Comparison of ENCODE assay signal across 26 mouse cellular contexts in genomic region chr9:84090316-84091063, GRCm38 (mm10).
DNase-seq lines count a peak whose midpoint lies in the region; ATAC-seq and TF ChIP-seq lines count a peak whose summit lies in the region.
"Had no signal": no experiment of that assay in that cellular context is flagged by ENCODE, and none has a peak within 500 bp of the region (broad histone marks: within the 10 kb centered on the region; RNA-seq: fewer than 3 reads in every experiment).

No protein-coding gene starts in this region.

- H3K9ac ChIP-seq in liver, embryonic 12.5 days: no peak overlapping the region
- H3K9ac ChIP-seq in liver, postnatal 0 days (replicated peaks): no peak overlapping the region
- H3K9ac ChIP-seq: embryonic facial prominence, embryonic 12.5 days; heart, embryonic 13.5 days; hindbrain, embryonic 14.5 days; limb, embryonic 15.5 days; lung, embryonic 15.5 days; midbrain, embryonic 12.5 days; neural tube, embryonic 13.5 days had no signal

- H3K4me1 ChIP-seq in G1E (ENCODE audit: insufficient read depth, low read depth, low read length): peaks cover 20% of the 10 kb centered on the region
- H3K4me1 ChIP-seq in liver, embryonic 12.5 days: peaks cover 14% of the 10 kb centered on the region
- H3K4me1 ChIP-seq in liver, postnatal 0 days (ENCODE audit: insufficient read depth): 0 out of 2 replicates have a peak, but pooled peaks cover 3% of the 10 kb centered on the region
- H3K4me1 ChIP-seq: embryonic facial prominence, embryonic 12.5 days; limb, embryonic 10.5 days; limb, embryonic 15.5 days; lung, embryonic 15.5 days; midbrain, embryonic 12.5 days; neural tube, embryonic 13.5 days had no signal

- TF ChIP-seq CTCF in G1E (IDR thresholded peaks at IDR 0.05; ENCODE audit: low read depth, low read length): no peak
- TF ChIP-seq CTCF in liver, postnatal 0 days (IDR thresholded peaks at IDR 0.05; ENCODE audit: low read depth): no peak

- peak overlapping the region; percentile 42 for H3K4me2 ChIP-seq in liver, embryonic 12.5 days
- H3K4me2 ChIP-seq in liver, postnatal 0 days (ENCODE audit: low read depth, low read length): peak overlapping the region; percentile 24; the same call in 1 of the 2 replicates
- H3K4me2 ChIP-seq: embryonic facial prominence, embryonic 12.5 days; heart, embryonic 13.5 days; hindbrain, embryonic 14.5 days; limb, embryonic 15.5 days; lung, embryonic 15.5 days; midbrain, embryonic 12.5 days; neural tube, embryonic 13.5 days had no signal

- no peaks in the 10 kb centered on the region for H3K9me3 ChIP-seq in G1E (replicated peaks)
- H3K9me3 ChIP-seq in liver, embryonic 12.5 days (replicated peaks): no peaks in the 10 kb centered on the region
- H3K9me3 ChIP-seq in liver, postnatal 0 days (ENCODE audit: low read length): no peaks in the 10 kb centered on the region
- H3K9me3 ChIP-seq: embryonic facial prominence, embryonic 12.5 days; heart, embryonic 13.5 days; limb, embryonic 10.5 days; limb, embryonic 15.5 days; lung, embryonic 15.5 days; midbrain, embryonic 12.5 days; neural tube, embryonic 13.5 days had no signal

- ATAC-seq in G1E (ENCODE audit: extremely low read depth, insufficient number of reproducible peaks, low FRiP score, poor library complexity, severe bottlenecking): peak; percentile 62
- 0 out of 2 replicates have a peak, but pooled peaks have one; percentile 32 for ATAC-seq in common myeloid progenitor, adult 5-6 weeks (replicated peaks; ENCODE audit: low read depth, poor library complexity, severe bottlenecking)
- peak; percentile 92 for ATAC-seq in liver, embryonic 12.5 days
- peak; percentile 65 for ATAC-seq in liver, postnatal 0 days
- ATAC-seq: intestine, postnatal 0 days had no signal

- DNase-seq in G1E (ENCODE audit: low spot score): no peak
- no peak for DNase-seq in liver, postnatal 0 days
- DNase-seq in cerebellum, adult 18-20 months: no peak
- no peak for DNase-seq in layer of hippocampus, postnatal 25 days (ENCODE audit: extremely low spot score in 1 of 2, low spot score in 1 of 2)
- DNase-seq in gastrocnemius, adult 8-10 months (ENCODE audit: low spot score in 2 of 2): no peak
- DNase-seq: adrenal gland, postnatal 14 days; cerebellum, adult 2 months; cerebellum, postnatal 25 days; embryo, embryonic 11 days; gastrocnemius, postnatal 14 days; heart, adult 18-20 months; heart, postnatal 10 days; kidney, adult 9 months; kidney, postnatal 10 days; thymus, postnatal 25 days had no signal

- peak; percentile 46 for TF ChIP-seq EP300 in liver, postnatal 0 days (IDR thresholded peaks at IDR 0.05; ENCODE audit: low read depth)

- H3K27ac ChIP-seq in liver, embryonic 12.5 days: peak overlapping the region; percentile 62
- no peak overlapping the region for H3K27ac ChIP-seq in liver, postnatal 0 days (ENCODE audit: low read depth)
- H3K27ac ChIP-seq: embryonic facial prominence, embryonic 12.5 days; heart, embryonic 13.5 days; hindbrain, embryonic 14.5 days; limb, embryonic 10.5 days; limb, embryonic 15.5 days; lung, embryonic 15.5 days; midbrain, embryonic 12.5 days; neural tube, embryonic 13.5 days had no signal

- no peaks in the 10 kb centered on the region for H3K36me3 ChIP-seq in G1E (replicated peaks)
- H3K36me3 ChIP-seq in liver, embryonic 12.5 days: no peaks in the 10 kb centered on the region
- no peaks in the 10 kb centered on the region for H3K36me3 ChIP-seq in liver, postnatal 0 days (replicated peaks; ENCODE audit: insufficient read depth, low read length)
- H3K36me3 ChIP-seq: embryonic facial prominence, embryonic 12.5 days; heart, embryonic 13.5 days; limb, embryonic 10.5 days; limb, embryonic 15.5 days; lung, embryonic 15.5 days; midbrain, embryonic 12.5 days; neural tube, embryonic 13.5 days had no signal

- H3K4me3 ChIP-seq in G1E (ENCODE audit: low read depth, low read length): no peak overlapping the region
- no peak overlapping the region for H3K4me3 ChIP-seq in liver, embryonic 12.5 days
- no peak overlapping the region for H3K4me3 ChIP-seq in liver, postnatal 0 days (ENCODE audit: low read depth, low read length)
- H3K4me3 ChIP-seq: embryonic facial prominence, embryonic 12.5 days; heart, embryonic 13.5 days; limb, embryonic 10.5 days; limb, embryonic 15.5 days; lung, embryonic 15.5 days; midbrain, embryonic 12.5 days; neural tube, embryonic 13.5 days had no signal

- WGBS in liver, embryonic 12.5 days (ENCODE audit: insufficient replicate concordance): 34% methylated on average over 9 of the region's 9 CpGs
- WGBS in liver, postnatal 0 days (ENCODE audit: insufficient replicate concordance): 55% methylated on average over 9 of the region's 9 CpGs

- H3K27me3 ChIP-seq in G1E (ENCODE audit: insufficient read depth, low read length): no peaks in the 10 kb centered on the region
- no peaks in the 10 kb centered on the region for H3K27me3 ChIP-seq in liver, embryonic 12.5 days (replicated peaks)
- H3K27me3 ChIP-seq in liver, postnatal 0 days (ENCODE audit: insufficient read depth, low read length): no peaks in the 10 kb centered on the region
- H3K27me3 ChIP-seq: embryonic facial prominence, embryonic 12.5 days; heart, embryonic 13.5 days; limb, embryonic 15.5 days; lung, embryonic 15.5 days; midbrain, embryonic 12.5 days; neural tube, embryonic 13.5 days had no signal

Comparison
In these comparisons a context has a peak if more than half of its experiments do, and no peak if none do; other contexts are left out.
1. ATAC-seq: peak in every context shown above with its lines; median percentile 92 in liver, embryonic 12.5 days; 65 in liver, postnatal 0 days; 62 in G1E; 32 in common myeloid progenitor, adult 5-6 weeks.